Mouse (Mus musculus): ENCODE measurements around the gene Grid1. TPM values are rescaled to one million over a fixed set of nuclear protein-coding genes. Genes with fewer than 3 reads are reported as not detected.

The Grid1 gene
- polyA plus RNA-seq (2015; fragmentation: Nextera tagmentation; extraction: Ambion mirVana), result 6.8 and 7.1 TPM in 2 replicates

DNA sequence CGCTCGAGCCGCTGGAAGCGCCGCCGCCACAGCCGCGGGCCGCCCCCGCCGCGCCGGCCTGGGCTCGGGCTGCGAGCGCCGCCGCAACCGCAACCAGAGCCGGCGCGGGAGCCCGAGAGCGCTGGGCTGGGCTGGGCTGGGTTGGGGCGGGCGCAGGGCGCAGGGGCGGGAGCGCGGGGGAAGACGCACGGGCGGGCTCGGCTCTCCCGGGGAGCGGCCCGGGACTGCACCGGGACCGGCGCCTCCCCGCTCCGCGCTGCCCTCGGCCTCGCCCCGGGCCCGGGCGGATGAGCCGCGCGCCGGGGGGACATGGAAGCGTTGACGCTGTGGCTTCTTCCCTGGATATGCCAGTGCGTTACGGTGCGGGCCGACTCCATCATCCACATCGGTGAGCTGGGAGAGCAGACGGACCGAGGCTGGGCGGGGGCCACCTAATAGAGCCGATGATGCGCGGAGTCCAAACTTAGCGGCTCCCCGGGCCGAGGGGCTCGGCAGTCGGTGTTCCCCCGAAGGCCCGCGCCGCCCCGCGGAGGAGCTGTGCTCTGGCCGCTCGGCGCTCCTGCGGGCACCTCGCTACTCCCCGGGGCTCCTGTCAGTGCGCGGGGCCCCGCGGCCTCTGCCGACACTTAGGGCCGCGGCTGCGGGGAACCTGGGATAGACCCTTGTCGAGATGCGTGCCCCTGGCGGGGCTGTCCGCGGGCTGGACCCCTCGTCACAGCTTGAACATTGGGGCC, at the start of gene Grid1:
Grid1 (plus strand) TSS at position 190 of the 734 bp plus-strand sequence.
- no peaks in the 10 kb centered on the region for H3K36me3 ChIP-seq
- peak within 1 kb of the TSS; percentile 86 for H3K4me2 ChIP-seq
- peak; percentile 65 for ATAC-seq (ENCODE audit: low FRiP score, low read depth)
- peak within 1 kb of the TSS; percentile 88 for H3K27ac ChIP-seq (replicated peaks)
- H3K4me3 ChIP-seq, result peak within 1 kb of the TSS; percentile 73
- H3K4me1 ChIP-seq (replicated peaks), result peaks cover 42% of the 10 kb centered on the region
- H3K27me3 ChIP-seq, result peaks cover 27% of the 10 kb centered on the region
- under 1% methylated on average over 83 of the region's 96 CpGs for WGBS
- no peaks in the 10 kb centered on the region for H3K9me3 ChIP-seq
- peak within 1 kb of the TSS; percentile 78 for H3K9ac ChIP-seq

DNA sequence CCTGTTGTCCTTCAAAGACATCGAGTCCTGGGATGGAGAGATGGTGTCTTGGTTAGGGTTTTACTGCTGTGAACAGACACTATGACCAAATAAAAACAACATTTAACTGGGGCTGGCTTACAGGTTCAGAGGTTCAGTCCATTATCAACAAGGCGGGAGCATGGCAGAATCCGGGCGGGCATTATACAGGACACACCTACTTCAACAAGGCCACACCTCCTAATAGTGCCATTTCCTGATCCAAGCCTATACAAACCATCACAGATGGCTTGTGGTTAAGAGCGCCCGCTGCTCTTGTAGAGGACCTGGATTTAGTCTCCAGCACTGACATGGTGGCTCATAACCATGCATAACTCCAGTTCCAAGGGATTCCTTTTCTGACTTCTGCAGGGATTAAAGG, 49.4 kb upstream of the Grid1 start:
- ATAC-seq (ENCODE audit: low FRiP score, low read depth), result no peak
- 88% methylated on average over 6 of the region's 6 CpGs for WGBS

GRCm38 (mm10) chr14:34771601-34772000, 48.3 kb upstream of the Grid1 start:
- WGBS, result 25% methylated on average over 9 of the region's 9 CpGs
- Histone ChIP-seq H3K9me3 (no peaks in the 10 kb centered on the region), H3K27ac (replicated peaks) (no peak overlapping the region), H3K27me3 (no peaks in the 10 kb centered on the region), H3K4me1 (replicated peaks) (peaks cover 16% of the 10 kb centered on the region), H3K4me2 (no peak overlapping the region), H3K36me3 (no peaks in the 10 kb centered on the region), H3K4me3 (no peak overlapping the region), H3K9ac (no peak overlapping the region)
- ATAC-seq (ENCODE audit: low FRiP score, low read depth), result no peak

More for the DNA sequence above, 49.4 kb upstream of the Grid1 start:
- H3K36me3 ChIP-seq, result no peaks in the 10 kb centered on the region
- H3K9ac ChIP-seq, result no peak overlapping the region
- no peaks in the 10 kb centered on the region for H3K27me3 ChIP-seq
- no peaks in the 10 kb centered on the region for H3K9me3 ChIP-seq
- no peak overlapping the region for H3K27ac ChIP-seq (replicated peaks)
- no peak overlapping the region for H3K4me3 ChIP-seq
- peak overlapping the region; percentile 97; the same call in 1 of the 2 replicates for H3K4me2 ChIP-seq
- peaks cover 16% of the 10 kb centered on the region for H3K4me1 ChIP-seq (replicated peaks)

DNA sequence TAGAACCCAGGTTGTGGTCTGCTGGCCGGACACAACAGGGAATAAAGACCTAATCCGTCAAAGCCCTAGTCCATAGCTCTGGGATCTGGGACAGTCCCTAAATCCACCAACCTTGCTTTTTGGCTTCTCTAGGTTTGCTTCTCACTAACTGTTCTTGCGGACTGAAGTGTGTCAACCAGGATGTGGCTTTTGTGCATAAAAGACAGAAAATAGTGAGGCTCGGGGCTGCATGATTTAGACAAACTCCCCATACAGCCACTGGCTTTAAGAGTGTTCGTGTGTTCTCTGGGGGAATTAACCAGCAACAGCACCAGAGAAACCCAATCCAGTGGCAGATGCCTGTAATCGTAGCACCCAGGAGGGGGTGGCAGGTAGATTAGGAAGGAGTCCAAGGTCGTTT, 47.8 kb upstream of the Grid1 start:
- Histone ChIP-seq H3K9ac (no peak overlapping the region), H3K9me3 (no peaks in the 10 kb centered on the region), H3K4me3 (no peak overlapping the region), H3K4me1 (replicated peaks) (peaks cover 16% of the 10 kb centered on the region), H3K4me2 (no peak overlapping the region), H3K27me3 (no peaks in the 10 kb centered on the region), H3K36me3 (no peaks in the 10 kb centered on the region), H3K27ac (replicated peaks) (no peak overlapping the region)
- WGBS, result 64% methylated on average over 7 of the region's 7 CpGs
- ATAC-seq (ENCODE audit: low FRiP score, low read depth), result no peak

GRCm38 (mm10) chr14:34773681-34774080, 46.2 kb upstream of the Grid1 start:
- 85% methylated on average over 3 of the region's 3 CpGs for WGBS
- Histone ChIP-seq H3K9me3 (no peaks in the 10 kb centered on the region), H3K27ac (replicated peaks) (no peak overlapping the region), H3K27me3 (no peaks in the 10 kb centered on the region), H3K4me2 (no peak overlapping the region), H3K9ac (no peak overlapping the region), H3K36me3 (no peaks in the 10 kb centered on the region), H3K4me1 (replicated peaks) (peaks cover 11% of the 10 kb centered on the region), H3K4me3 (no peak overlapping the region)
- no peak for ATAC-seq (ENCODE audit: low FRiP score, low read depth)

- no peak overlapping the region for H3K9ac ChIP-seq
- H3K27me3 ChIP-seq, result no peaks in the 10 kb centered on the region
- H3K36me3 ChIP-seq, result no peaks in the 10 kb centered on the region
- no peak overlapping the region for H3K4me3 ChIP-seq
- H3K9me3 ChIP-seq, result no peaks in the 10 kb centered on the region
- H3K4me1 ChIP-seq (replicated peaks), result peaks cover 6% of the 10 kb centered on the region
- no peak overlapping the region for H3K4me2 ChIP-seq
- ATAC-seq (ENCODE audit: low FRiP score, low read depth), result no peak
- 86% methylated on average over 6 of the region's 6 CpGs for WGBS
- H3K27ac ChIP-seq (replicated peaks), result no peak overlapping the region
Measured at GRCm38 (mm10) chr14:34774231-34774630, 45.7 kb upstream of the Grid1 start.

- Histone ChIP-seq H3K36me3 (no peaks in the 10 kb centered on the region), H3K9ac (no peak overlapping the region), H3K4me3 (no peak overlapping the region), H3K27me3 (no peaks in the 10 kb centered on the region), H3K4me2 (no peak overlapping the region), H3K4me1 (replicated peaks) (no peaks in the 10 kb centered on the region), H3K9me3 (no peaks in the 10 kb centered on the region), H3K27ac (replicated peaks) (no peak overlapping the region)
- WGBS, result 88% methylated on average over 12 of the region's 12 CpGs
- ATAC-seq (ENCODE audit: low FRiP score, low read depth), result no peak
Measured at GRCm38 (mm10) chr14:34776719-34777385, 43.1 kb upstream of the Grid1 start.

- ATAC-seq (ENCODE audit: low FRiP score, low read depth), result peak; percentile 62; the same call in 1 of the 2 replicates
- no peak overlapping the region for H3K9ac ChIP-seq
- no peak overlapping the region for H3K4me2 ChIP-seq
- 19% methylated on average over 10 of the region's 10 CpGs for WGBS
- H3K4me1 ChIP-seq (replicated peaks), result no peaks in the 10 kb centered on the region
- H3K9me3 ChIP-seq, result no peaks in the 10 kb centered on the region
- no peaks in the 10 kb centered on the region for H3K27me3 ChIP-seq
- H3K27ac ChIP-seq (replicated peaks), result no peak overlapping the region
- H3K36me3 ChIP-seq, result no peaks in the 10 kb centered on the region
- no peak overlapping the region for H3K4me3 ChIP-seq
Measured at GRCm38 (mm10) chr14:34777810-34778209, 42.1 kb upstream of the Grid1 start.

- Histone ChIP-seq H3K9ac (no peak overlapping the region), H3K4me1 (replicated peaks) (no peaks in the 10 kb centered on the region), H3K9me3 (no peaks in the 10 kb centered on the region), H3K27ac (replicated peaks) (no peak overlapping the region), H3K4me2 (no peak overlapping the region), H3K27me3 (no peaks in the 10 kb centered on the region), H3K4me3 (no peak overlapping the region), H3K36me3 (no peaks in the 10 kb centered on the region)
- ATAC-seq (ENCODE audit: low FRiP score, low read depth), result no peak
- WGBS, result 87% methylated on average over 7 of the region's 7 CpGs
Measured at GRCm38 (mm10) chr14:34778760-34779159, 41.1 kb upstream of the Grid1 start.

DNA sequence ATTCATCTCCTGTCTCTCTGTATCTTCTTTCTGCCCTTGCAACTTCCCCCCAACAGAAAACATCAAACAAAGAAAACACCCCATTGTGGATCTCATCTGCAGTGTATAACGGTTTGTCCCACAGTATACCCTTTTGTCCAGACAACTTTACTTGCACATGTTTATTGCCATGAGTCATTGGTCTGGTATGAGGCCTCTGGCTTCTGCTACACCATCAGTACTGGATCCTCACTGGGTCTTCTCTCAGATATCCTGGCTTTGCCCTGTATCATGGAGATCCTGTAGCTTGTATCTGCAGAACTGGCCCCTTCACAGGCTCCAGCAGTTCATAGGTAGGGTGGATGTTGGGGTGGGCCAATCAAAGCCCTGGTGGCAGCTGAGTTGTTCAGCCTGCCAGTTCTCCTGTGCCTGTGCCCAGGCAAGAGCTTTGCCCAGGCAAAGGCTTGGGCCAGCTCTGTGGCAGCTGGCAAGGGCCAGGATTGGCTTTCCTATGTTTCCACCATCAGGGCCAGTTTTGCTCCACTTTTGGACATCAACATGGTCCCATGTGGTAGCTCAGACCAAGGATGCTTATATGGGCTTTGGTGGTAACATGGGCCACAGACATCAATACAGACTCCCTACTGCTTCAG, 26.4 kb upstream of the Grid1 start:
- Histone ChIP-seq H3K9me3 (no peaks in the 10 kb centered on the region), H3K36me3 (no peaks in the 10 kb centered on the region), H3K27me3 (no peaks in the 10 kb centered on the region), H3K4me3 (no peak overlapping the region), H3K27ac (replicated peaks) (no peak overlapping the region), H3K4me2 (no peak overlapping the region), H3K9ac (no peak overlapping the region), H3K4me1 (replicated peaks) (no peaks in the 10 kb centered on the region)
- no peak for ATAC-seq (ENCODE audit: low FRiP score, low read depth)
- WGBS, result 75% methylated on average over 1 of the region's 1 CpGs

DNA sequence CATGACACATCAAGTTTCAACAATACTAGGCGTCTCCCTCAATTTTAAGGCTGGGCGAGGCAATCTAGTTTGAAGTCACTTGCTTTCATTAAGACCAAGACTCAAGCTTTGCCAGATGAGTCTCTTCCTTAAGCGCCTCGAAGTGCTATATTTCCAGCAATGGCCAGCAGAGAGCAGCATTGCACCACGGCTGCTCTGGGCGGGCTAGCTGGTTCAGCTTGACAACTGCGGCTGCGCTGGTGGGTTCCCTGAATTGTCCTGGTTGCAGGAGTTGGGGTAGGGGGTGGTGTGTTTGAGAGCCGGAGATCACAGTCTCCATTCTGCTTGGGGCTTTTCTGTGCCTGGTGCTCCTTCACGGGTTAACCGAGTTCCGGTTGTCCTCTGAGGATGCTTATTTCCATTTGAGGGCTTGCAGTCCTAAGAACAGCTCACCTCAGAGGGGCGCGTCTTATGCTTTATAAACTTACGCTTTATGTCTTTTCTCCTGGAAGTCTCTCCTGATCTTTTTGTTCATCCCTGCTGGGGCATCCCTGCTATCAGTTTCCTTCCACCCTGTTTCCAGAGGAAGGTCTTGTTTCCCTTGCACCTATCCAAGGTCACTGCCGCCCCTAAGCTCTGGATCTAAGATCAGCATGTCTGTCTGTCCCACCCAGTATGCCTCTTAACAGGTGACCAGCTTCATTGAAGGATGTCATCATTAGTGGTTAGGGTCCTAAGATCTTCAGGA, 9.0 kb upstream of the Grid1 start:
- 20% methylated on average over 16 of the region's 16 CpGs for WGBS
- Histone ChIP-seq H3K9ac (peak overlapping the region; percentile 45; the same call in 1 of the 2 replicates), H3K4me3 (peak overlapping the region; percentile 28), H3K4me2 (peak overlapping the region; percentile 61), H3K27ac (replicated peaks) (no peak overlapping the region), H3K4me1 (replicated peaks) (peaks cover 7% of the 10 kb centered on the region), H3K9me3 (no peaks in the 10 kb centered on the region), H3K36me3 (no peaks in the 10 kb centered on the region), H3K27me3 (peaks cover 2% of the 10 kb centered on the region; the same call in 1 of the 2 replicates)
- peak; percentile 90 for ATAC-seq (ENCODE audit: low FRiP score, low read depth)

GRCm38 (mm10) chr14:34811490-34811808, 8.5 kb upstream of the Grid1 start:
- 74% methylated on average over 10 of the region's 10 CpGs for WGBS
- H3K4me3 ChIP-seq, result no peak overlapping the region
- H3K9ac ChIP-seq, result no peak overlapping the region
- H3K27me3 ChIP-seq, result peaks cover 7% of the 10 kb centered on the region
- no peak for ATAC-seq (ENCODE audit: low FRiP score, low read depth)
- no peak overlapping the region for H3K27ac ChIP-seq (replicated peaks)
- 0 out of 2 replicates have a peak overlapping the region, but pooled peaks have one; percentile 61 for H3K4me2 ChIP-seq
- no peaks in the 10 kb centered on the region for H3K9me3 ChIP-seq
- peaks cover 7% of the 10 kb centered on the region for H3K4me1 ChIP-seq (replicated peaks)
- H3K36me3 ChIP-seq, result no peaks in the 10 kb centered on the region
